In genomic region chr9:74530317-74530716, GRCm38 (mm10) we compare ENCODE assay signal across 9 mouse cellular contexts.
DNase-seq lines count a peak whose midpoint lies in the region; ATAC-seq lines count a peak whose summit lies in the region.
"Had no signal": no experiment of that assay in that cellular context is flagged by ENCODE, and none has a peak within 500 bp of the region (broad histone marks: within the 10 kb centered on the region; RNA-seq: fewer than 3 reads in every experiment).

No protein-coding gene starts in this region.

- 12% methylated on average over 10 of the region's 10 CpGs for WGBS in embryonic facial prominence, embryonic 11.5 days
- WGBS in liver, embryonic 11.5 days: 13% methylated on average over 10 of the region's 10 CpGs

- H3K4me3 ChIP-seq in embryonic facial prominence, embryonic 11.5 days (ENCODE audit: low read depth, low read length): no peak overlapping the region
- no peak overlapping the region for H3K4me3 ChIP-seq in liver, embryonic 11.5 days (ENCODE audit: low read depth, low read length)
- H3K4me3 ChIP-seq: lung, embryonic 15.5 days had no signal

- H3K27me3 ChIP-seq in embryonic facial prominence, embryonic 11.5 days (ENCODE audit: control insufficient read depth, insufficient read depth, low read length): no peaks in the 10 kb centered on the region
- no peaks in the 10 kb centered on the region for H3K27me3 ChIP-seq in liver, embryonic 11.5 days (replicated peaks; ENCODE audit: control insufficient read depth, insufficient read depth, low read length)
- H3K27me3 ChIP-seq: lung, embryonic 15.5 days had no signal

- no peak overlapping the region for H3K27ac ChIP-seq in embryonic facial prominence, embryonic 11.5 days (replicated peaks; ENCODE audit: low read depth, low read length)
- no peak overlapping the region for H3K27ac ChIP-seq in liver, embryonic 11.5 days (ENCODE audit: low read depth, low read length)
- H3K27ac ChIP-seq: lung, embryonic 15.5 days had no signal

- no peaks in the 10 kb centered on the region for H3K4me1 ChIP-seq in embryonic facial prominence, embryonic 11.5 days (ENCODE audit: control insufficient read depth, insufficient read depth, low read length)
- no peaks in the 10 kb centered on the region for H3K4me1 ChIP-seq in liver, embryonic 11.5 days (replicated peaks; ENCODE audit: control insufficient read depth, insufficient read depth, low read length)
- H3K4me1 ChIP-seq: lung, embryonic 15.5 days had no signal

- DNase-seq in heart, postnatal 10 days: peak; percentile 27 to 46
- no peak for DNase-seq in heart, adult 11 months
- DNase-seq in adrenal gland, postnatal 25 days: peak; percentile 72
- peak; percentile 81 for DNase-seq in embryonic facial prominence, embryonic 11.5 days (ENCODE audit: low spot score)
- DNase-seq in induced T-regulatory cell, adult 2 months (ENCODE audit: low read depth): peak; percentile 0
- DNase-seq in liver, embryonic 11.5 days (ENCODE audit: low spot score): peak; percentile 37
- DNase-seq in ovary, postnatal 14 days (ENCODE audit: low spot score): peak; percentile 31
- DNase-seq in T-cell, adult 2 months (ENCODE audit: low spot score): no peak

- ATAC-seq in embryonic facial prominence, embryonic 11.5 days (replicated peaks; ENCODE audit: insufficient number of reproducible peaks, low FRiP score, low TSS enrichment, low read depth): no peak
- no peak for ATAC-seq in liver, embryonic 11.5 days (replicated peaks; ENCODE audit: low FRiP score)

- H3K4me2 ChIP-seq in embryonic facial prominence, embryonic 11.5 days (ENCODE audit: low read depth, low read length): no peak overlapping the region
- H3K4me2 ChIP-seq in liver, embryonic 11.5 days: no peak overlapping the region
- H3K4me2 ChIP-seq: lung, embryonic 15.5 days had no signal

- H3K9ac ChIP-seq in embryonic facial prominence, embryonic 11.5 days (replicated peaks; ENCODE audit: low read length): no peak overlapping the region
- no peak overlapping the region for H3K9ac ChIP-seq in liver, embryonic 11.5 days (ENCODE audit: low read depth, low read length)
- H3K9ac ChIP-seq: lung, embryonic 15.5 days had no signal

- no peaks in the 10 kb centered on the region for H3K9me3 ChIP-seq in embryonic facial prominence, embryonic 11.5 days (replicated peaks; ENCODE audit: control insufficient read depth, low read length)
- no peaks in the 10 kb centered on the region for H3K9me3 ChIP-seq in liver, embryonic 11.5 days (ENCODE audit: control insufficient read depth, low read length)
- H3K9me3 ChIP-seq: lung, embryonic 15.5 days had no signal

- intact Hi-C loops in heart, postnatal 10 days (cut with DNase I): loop anchor here (1.0 kb wide), 1 partner anchor 341 kb away; no protein-coding TSS in a partner anchor

- H3K36me3 ChIP-seq in embryonic facial prominence, embryonic 11.5 days (replicated peaks; ENCODE audit: control insufficient read depth, insufficient read depth, low read depth, low read length): no peaks in the 10 kb centered on the region
- no peaks in the 10 kb centered on the region for H3K36me3 ChIP-seq in liver, embryonic 11.5 days (ENCODE audit: control insufficient read depth, insufficient read depth, low read length)
- H3K36me3 ChIP-seq: lung, embryonic 15.5 days had no signal

Comparison
In these comparisons a context has a peak if more than half of its experiments do, and no peak if none do; other contexts are left out.
1. DNase-seq: peak in heart, postnatal 10 days (2 of 2), adrenal gland, postnatal 25 days (single experiment), embryonic facial prominence, embryonic 11.5 days (single experiment), induced T-regulatory cell, adult 2 months (single experiment), liver, embryonic 11.5 days (single experiment) and ovary, postnatal 14 days (single experiment); none in heart, adult 11 months (single experiment) and T-cell, adult 2 months (single experiment).